8 mouse cellular contexts compared by ENCODE assay signal in genomic region chr16:91962204-91962893, GRCm38 (mm10).
DNase-seq lines count a peak whose midpoint lies in the region; ATAC-seq and TF ChIP-seq lines count a peak whose summit lies in the region.

No protein-coding gene starts in this region.

- H3K36me3 ChIP-seq in kidney, adult 2 months (ENCODE audit: control insufficient read depth, insufficient read depth, low read length) = no peaks in the 10 kb centered on the region

- H3K27me3 ChIP-seq in kidney, adult 2 months (replicated peaks; ENCODE audit: control insufficient read depth, insufficient read depth, low read length) = no peaks in the 10 kb centered on the region

- intact Hi-C loops in gastrocnemius, postnatal 14 days (cut with DNase I; ENCODE audit: low total_unique reads) = no loop called here
- intact Hi-C loops in left cerebral cortex, postnatal 4 days (cut with DNase I) = no loop called here

- 16% methylated on average over 9 of the region's 9 CpGs for WGBS in kidney, adult 2 months

- H3K27ac ChIP-seq in kidney, adult 2 months (ENCODE audit: insufficient read depth, low read depth, low read length) = peak overlapping the region; percentile 86

- peaks cover 6% of the 10 kb centered on the region; the same call in 1 of the 2 replicates for H3K4me1 ChIP-seq in kidney, adult 2 months (ENCODE audit: control insufficient read depth, insufficient read depth, low read length)

- no peak for TF ChIP-seq POLR2A in kidney, adult 2 months (IDR thresholded peaks at IDR 0.05; ENCODE audit: low read depth, low read length)

- peak; percentile 36 for DNase-seq in gastrocnemius, postnatal 14 days
- DNase-seq in gastrocnemius, postnatal 4 days (ENCODE audit: low spot score in 2 of 2) = no peak
- peak; percentile 57 for DNase-seq in cerebellum, adult 9-10 months
- peak; percentile 28 to 45 for DNase-seq in frontal cortex, postnatal 14 days (ENCODE audit: low spot score in 2 of 2)
- peak; percentile 83 for DNase-seq in kidney, adult 2 months
- DNase-seq in left cerebral cortex, postnatal 4 days = peak; percentile 47
- peak; percentile 93 for DNase-seq in right cerebral cortex, adult 18-20 months

- TF ChIP-seq CTCF in kidney, adult 2 months (conservative IDR thresholded peaks at IDR 0.05; ENCODE audit: insufficient read depth, insufficient read length, low read depth, low read length) = no peak

- H3K4me3 ChIP-seq in kidney, adult 2 months (ENCODE audit: insufficient read depth, low read depth, low read length) = no peak overlapping the region

- no peak for ATAC-seq in granulocyte monocyte progenitor cell, adult 5-6 weeks (replicated peaks; ENCODE audit: poor library complexity, severe bottlenecking)

Comparison
In these comparisons a context has a peak if more than half of its experiments do, and no peak if none do; other contexts are left out.
1. DNase-seq: peak in gastrocnemius, postnatal 14 days (single experiment), cerebellum, adult 9-10 months (single experiment), frontal cortex, postnatal 14 days (2 of 2), kidney, adult 2 months (single experiment), left cerebral cortex, postnatal 4 days (single experiment) and right cerebral cortex, adult 18-20 months (single experiment); none in gastrocnemius, postnatal 4 days (0 of 2).